Mouse (Mus musculus): ENCODE results near the gene Polr1d. TPM values are rescaled to one million over a fixed set of nuclear protein-coding genes. Genes with fewer than 3 reads are reported as not detected.

Polr1d gene
- total RNA-seq, 1 experiment from 2014 or later = 107 TPM

- peak; percentile 83 for ATAC-seq (replicated peaks; ENCODE audit: insufficient number of reproducible peaks, low FRiP score, low TSS enrichment, poor library complexity, severe bottlenecking)
These were observed 620 bp downstream of the Polr1d start for GRCm38 (mm10) chr5:147077305-147078034.

GRCm38 (mm10) chr5:147078110-147078900 lies 1.5 kb downstream of the Polr1d start:
- no peak for ATAC-seq (replicated peaks; ENCODE audit: insufficient number of reproducible peaks, low FRiP score, low TSS enrichment, poor library complexity, severe bottlenecking)

GRCm38 (mm10) chr5:147085201-147085894 lies 8.5 kb downstream of the Polr1d start:
- ATAC-seq (replicated peaks; ENCODE audit: insufficient number of reproducible peaks, low FRiP score, low TSS enrichment, poor library complexity, severe bottlenecking) = no peak

GRCm38 (mm10) chr5:147086816-147087215 lies 10.0 kb downstream of the Polr1d start:
- ATAC-seq (replicated peaks; ENCODE audit: insufficient number of reproducible peaks, low FRiP score, low TSS enrichment, poor library complexity, severe bottlenecking) = no peak

- ATAC-seq (replicated peaks; ENCODE audit: insufficient number of reproducible peaks, low FRiP score, low TSS enrichment, poor library complexity, severe bottlenecking) = no peak
These were observed 13.0 kb downstream of the Polr1d start for GRCm38 (mm10) chr5:147089836-147090235.

GRCm38 (mm10) chr5:147090256-147090963 lies 13.6 kb downstream of the Polr1d start:
- ATAC-seq (replicated peaks; ENCODE audit: insufficient number of reproducible peaks, low FRiP score, low TSS enrichment, poor library complexity, severe bottlenecking) = no peak

- no peak for ATAC-seq (replicated peaks; ENCODE audit: insufficient number of reproducible peaks, low FRiP score, low TSS enrichment, poor library complexity, severe bottlenecking)
These were observed 15.6 kb downstream of the Polr1d start for GRCm38 (mm10) chr5:147092448-147092847.

GRCm38 (mm10) chr5:147094296-147094695 lies 17.4 kb downstream of the Polr1d start:
- ATAC-seq (replicated peaks; ENCODE audit: insufficient number of reproducible peaks, low FRiP score, low TSS enrichment, poor library complexity, severe bottlenecking) = no peak

- no peak for ATAC-seq (replicated peaks; ENCODE audit: insufficient number of reproducible peaks, low FRiP score, low TSS enrichment, poor library complexity, severe bottlenecking)
These were observed 19.7 kb downstream of the Polr1d start for GRCm38 (mm10) chr5:147096586-147096985.

- no peak for ATAC-seq (replicated peaks; ENCODE audit: insufficient number of reproducible peaks, low FRiP score, low TSS enrichment, poor library complexity, severe bottlenecking)
These were observed 21.8 kb downstream of the Polr1d start for GRCm38 (mm10) chr5:147098667-147099066.

GRCm38 (mm10) chr5:147100180-147100579 lies 23.3 kb downstream of the Polr1d start:
- ATAC-seq (replicated peaks; ENCODE audit: insufficient number of reproducible peaks, low FRiP score, low TSS enrichment, poor library complexity, severe bottlenecking) = no peak

- ATAC-seq (replicated peaks; ENCODE audit: insufficient number of reproducible peaks, low FRiP score, low TSS enrichment, poor library complexity, severe bottlenecking) = no peak
These were observed 25.4 kb downstream of the Polr1d start for GRCm38 (mm10) chr5:147102295-147102694.

GRCm38 (mm10) chr5:147107276-147107675 lies 30.4 kb downstream of the Polr1d start:
- no peak for ATAC-seq (replicated peaks; ENCODE audit: insufficient number of reproducible peaks, low FRiP score, low TSS enrichment, poor library complexity, severe bottlenecking)

GRCm38 (mm10) chr5:147108861-147109591 lies 32.2 kb downstream of the Polr1d start:
- no peak for ATAC-seq (replicated peaks; ENCODE audit: insufficient number of reproducible peaks, low FRiP score, low TSS enrichment, poor library complexity, severe bottlenecking)

GRCm38 (mm10) chr5:147114738-147115137 lies 37.9 kb downstream of the Polr1d start:
- no peak for ATAC-seq (replicated peaks; ENCODE audit: insufficient number of reproducible peaks, low FRiP score, low TSS enrichment, poor library complexity, severe bottlenecking)

GRCm38 (mm10) chr5:147115631-147116030 lies 38.8 kb downstream of the Polr1d start:
- no peak for ATAC-seq (replicated peaks; ENCODE audit: insufficient number of reproducible peaks, low FRiP score, low TSS enrichment, poor library complexity, severe bottlenecking)

- ATAC-seq (replicated peaks; ENCODE audit: insufficient number of reproducible peaks, low FRiP score, low TSS enrichment, poor library complexity, severe bottlenecking) = no peak
These were observed 40.2 kb downstream of the Polr1d start for GRCm38 (mm10) chr5:147117027-147117426.

- no peak for ATAC-seq (replicated peaks; ENCODE audit: insufficient number of reproducible peaks, low FRiP score, low TSS enrichment, poor library complexity, severe bottlenecking)
These were observed 44.3 kb downstream of the Polr1d start for GRCm38 (mm10) chr5:147121146-147121545.

Measured in monocyte, adult 5-6 weeks (primary cell).